Mouse (Mus musculus) adrenal gland, adult 18-20 months (tissue): Measurements from ENCODE around the gene Rpl3l. TPM values are rescaled to one million over a fixed set of nuclear protein-coding genes. Genes with fewer than 3 reads are reported as not detected.

Source experiments
- total RNA-seq, 2 experiments: library from RNA; stranded (reverse); gene quantifications; 1 replicate in 1 of 2; 2 replicates in 1 of 2; pipeline ENCODE4 v1.2.3; 2021

The Rpl3l gene
- total RNA-seq, 2 experiments from 2014 or later: 1.2 TPM; not detected in 1

Other genes starting within 250 kb of the Rpl3l start
- 10 to 100 TPM; 24.6 to 26.5 TPM for gene Mlst8, start 248.7 kb upstream of the Rpl3l start, total RNA-seq
- 10 to 100 TPM; 16.0 to 31.5 TPM for gene Caskin1, start 239.2 kb upstream of the Rpl3l start, total RNA-seq
- 100 to 1,000 TPM; 101 to 105 TPM for gene Traf7, start 199.9 kb upstream of the Rpl3l start, total RNA-seq
- gene Rab26, start 193.6 kb upstream of the Rpl3l start, total RNA-seq: 1 to 10 TPM; 1.5 to 2.0 TPM
- 10 to 100 TPM; 37.9 to 38.2 TPM for gene Pkd1, start 178.0 kb upstream of the Rpl3l start, total RNA-seq
- gene Tsc2, start 95.2 kb upstream of the Rpl3l start, total RNA-seq: 100 to 1,000 TPM in 1 of 2 experiments, 10 to 100 TPM in 1; 93.3 to 111 TPM
- gene Nthl1, start 95.1 kb upstream of the Rpl3l start, total RNA-seq: 1 to 10 TPM; 7.3 to 8.0 TPM
- 10 to 100 TPM; 62.0 to 90.2 TPM for gene Slc9a3r2, start 77.5 kb upstream of the Rpl3l start, total RNA-seq
- gene Npw, start 69.4 kb upstream of the Rpl3l start, total RNA-seq: not detected
- gene Zfp598, start 58.1 kb upstream of the Rpl3l start, total RNA-seq: 10 to 100 TPM; 50.0 to 55.7 TPM
- gene Syngr3, start 37.9 kb upstream of the Rpl3l start, total RNA-seq: 1 to 10 TPM; 2.2 to 3.3 TPM
- 10 to 100 TPM; 31.9 to 33.9 TPM for gene Gfer, start 31.7 kb upstream of the Rpl3l start, total RNA-seq
- 1 to 10 TPM; 2.8 to 3.9 TPM for gene Noxo1, start 31.6 kb upstream of the Rpl3l start, total RNA-seq
- gene Tbl3, start 20.2 kb upstream of the Rpl3l start, total RNA-seq: 10 to 100 TPM; 30.2 to 32.4 TPM
- gene Rnf151, start 9.8 kb upstream of the Rpl3l start, total RNA-seq: not detected
- 100 to 1,000 TPM; 653 to 681 TPM for gene Rps2, start 9.7 kb upstream of the Rpl3l start, total RNA-seq
- 100 to 1,000 TPM; 239 to 321 TPM for gene Ndufb10, start 3.3 kb upstream of the Rpl3l start, total RNA-seq
- gene Msrb1, start 8.8 kb downstream of the Rpl3l start, total RNA-seq: 10 to 100 TPM; 83.9 to 94.4 TPM
- gene Hs3st6, start 25.2 kb downstream of the Rpl3l start, total RNA-seq: 1 to 10 TPM; 2.2 to 2.3 TPM
- under 1 TPM; 0.50 to 0.80 TPM for gene Meiob, start 76.5 kb downstream of the Rpl3l start, total RNA-seq
- 10 to 100 TPM; 88.4 to 99.0 TPM for gene Hagh, start 112.3 kb downstream of the Rpl3l start, total RNA-seq
- gene Fahd1, start 122.5 kb downstream of the Rpl3l start, total RNA-seq: 10 to 100 TPM; 27.6 to 28.2 TPM
- 1 to 10 TPM; 2.0 to 2.7 TPM for gene Igfals, start 138.2 kb downstream of the Rpl3l start, total RNA-seq
- 10 to 100 TPM; 48.5 to 54.1 TPM for gene Nubp2, start 158.5 kb downstream of the Rpl3l start, total RNA-seq
- 10 to 100 TPM; 33.0 to 33.9 TPM for gene Spsb3, start 158.8 kb downstream of the Rpl3l start, total RNA-seq
- gene Eme2, start 167.3 kb downstream of the Rpl3l start, total RNA-seq: 10 to 100 TPM; 40.6 to 46.1 TPM
- gene Mrps34, start 167.3 kb downstream of the Rpl3l start, total RNA-seq: 100 to 1,000 TPM; 107 to 148 TPM
- 100 to 1,000 TPM in 1 of 2 experiments, 10 to 100 TPM in 1; 50.8 to 100 TPM for gene Nme3, start 168.7 kb downstream of the Rpl3l start, total RNA-seq
- gene Mapk8ip3, start 209.2 kb downstream of the Rpl3l start, total RNA-seq: 100 to 1,000 TPM; 125 to 137 TPM
- gene Jpt2, start 232.9 kb downstream of the Rpl3l start, total RNA-seq: 10 to 100 TPM; 19.2 to 26.3 TPM